Mouse (Mus musculus) retina, postnatal 7 days (tissue): ENCODE measurements at regions not wholly inside any gene's neighbourhood (a gene's known extent, or its start where the extent isn't known, plus 50 kb on each side); places are given as distances from the start of the nearest gene placed in this dataset.

Experiments
- DNase-seq: peaks from one replicate; pipeline ENCODE4 v3.0.0-alpha.2; 2012; ENCODE audit warnings: low read depth, low spot score

DNA sequence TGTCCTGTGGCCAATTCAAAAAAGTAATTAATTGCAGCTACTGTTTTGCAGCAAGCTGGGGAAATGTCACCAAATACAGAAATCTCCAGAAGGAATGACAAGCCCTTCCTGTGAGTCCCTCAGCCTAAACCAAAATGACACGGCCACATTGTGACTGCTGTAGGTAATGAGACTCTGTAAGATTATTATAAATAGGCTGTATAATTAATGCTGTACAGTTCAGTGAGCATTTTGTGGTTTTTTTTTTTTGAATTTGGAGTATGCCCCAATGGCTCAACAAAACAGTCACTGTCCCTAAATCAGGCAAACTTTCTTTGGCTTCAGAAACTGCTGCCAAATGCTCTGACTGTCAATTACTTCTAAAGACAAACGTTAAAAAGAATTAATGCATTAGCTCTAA is 615.9 kb upstream of the Sema6d start:
- DNase-seq: peak; percentile 5

DNA sequence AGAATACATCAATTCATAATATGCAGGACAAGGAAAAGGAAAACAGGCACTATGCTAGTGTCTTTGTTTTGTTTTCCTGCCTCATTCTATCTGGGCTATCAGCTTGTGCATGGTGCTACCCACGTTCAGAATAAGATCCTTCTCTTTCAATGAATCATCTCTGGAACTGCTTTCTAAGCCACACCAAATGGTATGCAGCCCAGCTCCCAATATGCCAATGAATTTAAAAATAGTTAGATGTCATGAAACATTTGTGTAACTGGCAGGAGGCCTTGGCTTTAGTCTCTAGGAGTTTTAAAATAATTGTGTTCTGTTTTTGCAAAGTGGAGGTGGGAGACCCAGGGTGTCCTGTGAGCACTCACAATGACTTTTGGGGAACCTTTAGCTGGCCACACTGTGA is 603.1 kb upstream of the Sema6d start:
- no peak for DNase-seq

DNA sequence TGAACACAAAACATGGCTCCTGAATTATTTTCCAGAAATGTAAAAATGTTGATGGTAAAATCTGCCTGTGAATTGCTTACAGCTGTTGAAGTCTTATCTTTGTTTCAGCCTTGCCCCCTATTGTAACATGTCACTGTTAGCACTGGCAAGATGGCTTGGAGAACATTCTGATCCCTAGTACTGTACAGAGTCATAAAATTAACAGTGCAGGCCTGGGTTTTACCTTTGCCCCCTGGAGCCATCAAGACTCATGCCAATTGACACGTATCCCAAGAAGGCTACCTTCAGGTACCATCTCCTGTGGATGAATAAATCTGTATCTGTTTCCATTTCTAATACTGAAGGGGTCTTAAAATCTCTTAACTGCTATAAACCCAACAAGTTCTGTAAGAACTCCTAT is 583.6 kb upstream of the Sema6d start:
- DNase-seq: no peak

DNA sequence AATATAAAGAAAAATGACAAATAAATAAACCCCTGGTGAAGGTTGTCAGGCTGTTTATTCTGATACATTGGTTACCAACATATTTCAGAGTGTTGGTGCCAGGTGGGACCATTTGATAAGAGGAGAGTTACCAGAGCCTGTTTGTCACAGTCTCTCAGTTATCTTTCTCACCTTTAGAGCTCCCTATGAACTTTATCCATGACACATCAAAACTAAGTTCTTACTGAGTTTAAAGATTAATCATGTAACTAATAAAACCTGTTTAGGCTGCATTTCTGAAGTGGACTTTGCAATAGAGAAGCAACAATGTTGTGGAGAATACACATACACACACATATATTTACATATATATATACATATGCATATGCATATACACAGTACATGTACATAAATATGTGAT is 582.7 kb upstream of the Sema6d start:
- DNase-seq: no peak

DNA sequence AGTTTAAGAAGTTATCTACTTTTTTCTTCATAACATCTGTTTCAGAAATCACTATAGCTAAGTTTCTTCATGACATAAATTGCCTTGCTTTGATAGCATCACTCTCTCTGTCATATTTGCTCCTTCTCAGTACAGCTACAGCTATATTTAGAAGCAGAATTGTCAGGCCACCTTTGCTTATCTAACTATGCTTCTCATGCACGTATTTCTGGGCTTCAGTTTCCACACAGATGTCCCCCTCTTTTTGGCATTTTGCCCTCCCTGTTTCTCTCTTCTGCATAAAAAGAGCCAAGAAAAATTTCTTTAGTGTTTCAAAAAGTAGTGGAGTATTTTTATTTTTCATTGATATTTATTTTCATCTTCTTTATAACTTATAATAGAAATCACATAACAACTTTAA is 560.9 kb upstream of the Sema6d start:
- no peak for DNase-seq

DNA sequence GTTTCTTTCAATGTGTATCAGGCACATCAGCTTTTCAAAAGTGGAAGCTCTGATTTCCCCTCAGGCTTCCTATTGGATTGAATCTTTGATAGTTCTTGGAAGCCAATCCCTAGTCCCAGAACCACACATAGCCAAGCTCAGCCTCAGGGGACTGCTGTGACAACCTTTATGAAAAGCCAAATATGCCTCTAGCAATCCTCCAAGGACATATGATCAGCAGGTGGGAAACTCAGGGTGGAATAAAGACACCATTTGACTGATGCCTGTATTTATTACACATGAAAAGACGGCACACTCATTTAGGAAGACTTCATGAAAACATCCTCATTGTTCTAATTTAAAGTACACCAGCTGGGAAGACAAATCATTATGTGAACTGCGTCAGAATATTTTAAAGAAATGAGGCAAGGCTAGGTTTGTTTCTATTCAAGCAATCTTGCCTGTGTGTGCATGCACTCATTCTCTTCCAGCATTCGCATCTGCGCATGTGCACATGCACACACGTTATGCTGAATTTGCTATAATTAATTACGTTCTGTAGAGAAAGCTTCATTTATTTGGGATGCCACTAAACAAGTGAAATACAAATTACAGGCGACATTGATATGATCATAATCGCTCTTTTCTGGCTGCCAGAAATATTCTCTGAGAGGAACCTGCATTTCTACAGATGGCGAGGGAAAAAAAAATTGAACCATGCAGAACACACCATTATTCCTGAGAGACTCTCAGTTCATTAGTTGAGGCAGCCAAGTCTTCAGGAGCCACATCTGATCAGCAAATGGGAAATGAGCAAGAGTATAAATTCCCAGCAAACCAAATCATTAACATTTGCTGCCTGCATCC is 556.6 kb upstream of the Sema6d start:
- no peak for DNase-seq

DNA sequence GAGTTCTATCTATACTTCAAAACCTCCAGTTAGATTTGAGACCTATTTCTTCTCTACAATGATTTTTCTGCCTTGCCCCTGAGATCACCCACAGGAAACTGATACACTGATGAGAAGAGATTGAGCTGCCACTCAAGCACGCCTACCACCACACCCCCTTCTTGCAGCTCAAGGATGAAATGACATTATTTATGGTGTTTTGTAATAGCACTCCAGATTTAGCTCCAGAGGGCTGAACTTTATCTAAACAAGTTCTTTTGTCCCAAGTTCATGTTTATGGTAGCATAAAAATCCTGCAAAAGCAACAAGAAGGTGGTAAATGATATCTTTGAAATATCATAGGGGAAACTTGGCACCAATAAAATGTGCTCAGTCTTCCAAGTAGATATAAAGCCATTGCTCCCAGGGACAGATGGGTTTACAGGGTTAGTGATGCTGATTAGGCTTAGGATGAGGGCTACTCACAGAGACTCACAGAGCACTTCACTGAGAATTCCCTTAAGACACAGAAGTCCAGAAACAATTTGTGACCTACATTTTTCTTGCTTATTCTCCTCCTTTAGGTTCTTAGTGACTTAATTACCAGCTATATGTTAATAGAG is 538.4 kb upstream of the Sema6d start:
- no peak for DNase-seq

DNA sequence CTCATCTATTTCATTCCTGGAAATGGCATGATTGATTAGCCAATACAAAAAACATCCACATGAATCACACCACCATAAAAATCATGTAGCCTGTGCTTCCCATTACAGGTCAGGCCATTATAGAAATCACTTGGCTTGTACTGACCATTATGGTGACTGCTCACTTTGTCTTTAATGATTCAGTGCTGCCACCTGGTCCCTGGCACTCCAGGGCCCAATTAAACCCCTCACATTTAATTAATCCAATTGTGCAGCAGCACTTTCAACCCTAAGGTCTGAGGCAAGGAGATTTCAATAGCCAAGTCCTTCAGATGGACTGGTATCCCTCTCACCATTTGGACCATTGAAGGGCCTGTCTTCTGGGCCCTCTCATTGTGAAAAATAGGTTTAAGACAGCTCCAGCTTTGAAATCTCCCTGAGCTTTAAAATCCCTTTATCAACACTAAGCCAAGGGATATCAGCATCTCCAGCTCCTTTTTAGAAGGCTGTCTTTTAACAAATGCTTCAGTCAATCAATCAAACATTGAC is 531.6 kb upstream of the Sema6d start:
- no peak for DNase-seq
